Mouse (Mus musculus) kidney, adult 2 months (tissue): ENCODE data around the gene Vwf.

Experiments
- CTCF ChIP-seq: fragments of 200-500 bp; conservative IDR thresholded peaks from 2 replicates; pipeline ENCODE4 v1.5.1; 2011; ENCODE audit warnings: low read depth, mild to moderate bottlenecking, control low read depth, low read length, moderate library complexity, mixed read lengths; ENCODE audit not compliant: insufficient read depth, insufficient read length
- POLR2A ChIP-seq: fragments of 200-500 bp; IDR thresholded peaks from one replicate; pipeline ENCODE4 v1.6.1; 2011; ENCODE audit warnings: low read depth, low read length, control low read depth

- TF ChIP-seq CTCF (no peak), POLR2A (no peak)
Observed at GRCm38 (mm10) chr6:125687986-125688385, 141.4 kb downstream of the Vwf start.
